Mouse (Mus musculus) fat pad, adult 2 months (tissue): Measurements from ENCODE around the gene Klhl20.
A peak's percentile ranks its signal among the peaks of the same experiment; 100 is the strongest.
"Not testable (repeated sequence)": the region's sequence is repeated elsewhere in the genome, so short reads cannot be mapped to it uniquely, and the experiment has no call there.

ENCODE experiments used
- DNase-seq: peaks from one replicate; pipeline ENCODE4 v3.0.0-alpha.2; 2011; ENCODE audit warnings: low read depth, low spot score; ENCODE audit errors: extremely low read depth

Klhl20 gene

GRCm38 (mm10) chr1:161130726-161131664 is at the start of gene Klhl20:
Gene Klhl20, minus strand, starts transcription at chr1:161131511.
- peak; percentile 37 for DNase-seq

- DNase-seq: no peak
These were observed 49.4 kb upstream of the Klhl20 start for GRCm38 (mm10) chr1:161180674-161181073.

- DNase-seq: no peak
These were observed 39.3 kb upstream of the Klhl20 start for GRCm38 (mm10) chr1:161170651-161171050.

GRCm38 (mm10) chr1:161160266-161160665 is 29.0 kb upstream of the Klhl20 start:
- DNase-seq: no peak

- DNase-seq: no peak
These were observed 27.9 kb upstream of the Klhl20 start, which contains the start of gene Tex50 for GRCm38 (mm10) chr1:161159214-161159613. Gene Tex50, minus strand, starts transcription at chr1:161159314.

- DNase-seq: no peak
These were observed 25.2 kb upstream of the Klhl20 start for GRCm38 (mm10) chr1:161156546-161156945.

GRCm38 (mm10) chr1:161151098-161151497 is 19.8 kb upstream of the Klhl20 start:
- DNase-seq: no peak

GRCm38 (mm10) chr1:161147888-161148287 is 16.6 kb upstream of the Klhl20 start:
- no peak for DNase-seq

- not testable (repeated sequence) for DNase-seq
These were observed 14.3 kb upstream of the Klhl20 start for GRCm38 (mm10) chr1:161145611-161146010.

GRCm38 (mm10) chr1:161143216-161143615 is 11.9 kb upstream of the Klhl20 start:
- no peak for DNase-seq

GRCm38 (mm10) chr1:161142531-161143159 is 11.3 kb upstream of the Klhl20 start, which contains the start of gene Ankrd45:
Gene Ankrd45, plus strand, starts transcription at chr1:161142691.
- DNase-seq: no peak

- DNase-seq: no peak
These were observed 8.9 kb upstream of the Klhl20 start for GRCm38 (mm10) chr1:161140026-161140762.

GRCm38 (mm10) chr1:161139496-161139895 is 8.2 kb upstream of the Klhl20 start:
- DNase-seq: no peak

GRCm38 (mm10) chr1:161126461-161126860 is 4.8 kb downstream of the Klhl20 start:
- DNase-seq: no peak

GRCm38 (mm10) chr1:161122661-161123418 is 8.5 kb downstream of the Klhl20 start:
- DNase-seq: no peak

GRCm38 (mm10) chr1:161114591-161114990 is 16.7 kb downstream of the Klhl20 start:
- no peak for DNase-seq

- DNase-seq: no peak
These were observed 22.1 kb downstream of the Klhl20 start for GRCm38 (mm10) chr1:161109216-161109615.

- peak; percentile 2 for DNase-seq
These were observed 27.5 kb downstream of the Klhl20 start for GRCm38 (mm10) chr1:161103842-161104241.

GRCm38 (mm10) chr1:161099721-161100405 is 31.4 kb downstream of the Klhl20 start:
- no peak for DNase-seq

- no peak for DNase-seq
These were observed 54.1 kb downstream of the Klhl20 start for GRCm38 (mm10) chr1:161077243-161077642.
